Mouse (Mus musculus): ENCODE measurements around the gene Angptl1. TPM values are rescaled to one million over a fixed set of nuclear protein-coding genes. Genes with fewer than 3 reads are reported as not detected.

Gene Angptl1
- polyA plus RNA-seq, 1 experiment: 4.1 TPM

GRCm38 (mm10) chr1:156870616-156871015, 32.3 kb downstream of the Angptl1 start:
- no peak for DNase-seq (ENCODE audit: low read depth)

GRCm38 (mm10) chr1:156884782-156885181, 46.4 kb downstream of the Angptl1 start:
- no peak for DNase-seq (ENCODE audit: low read depth)

GRCm38 (mm10) chr1:156885879-156886278, 47.5 kb downstream of the Angptl1 start:
- DNase-seq (ENCODE audit: low read depth): no peak

- no peak for DNase-seq (ENCODE audit: low read depth)
These were observed 50.5 kb downstream of the Angptl1 start for GRCm38 (mm10) chr1:156888830-156889229.

GRCm38 (mm10) chr1:156891561-156891960, 53.2 kb downstream of the Angptl1 start:
- no peak for DNase-seq (ENCODE audit: low read depth)

GRCm38 (mm10) chr1:156901689-156902088, 63.3 kb downstream of the Angptl1 start:
- DNase-seq (ENCODE audit: low read depth): no peak

- DNase-seq (ENCODE audit: low read depth): no peak
These were observed 65.5 kb downstream of the Angptl1 start for GRCm38 (mm10) chr1:156903899-156904298.

GRCm38 (mm10) chr1:156905660-156906059, 67.3 kb downstream of the Angptl1 start:
- DNase-seq (ENCODE audit: low read depth): no peak

- no peak for DNase-seq (ENCODE audit: low read depth)
These were observed 70.9 kb downstream of the Angptl1 start for GRCm38 (mm10) chr1:156909265-156909664.

- no peak for DNase-seq (ENCODE audit: low read depth)
These were observed 71.5 kb downstream of the Angptl1 start for GRCm38 (mm10) chr1:156909866-156910265.

Other genes with a start within 250 kb of the Angptl1 start
- gene Tor3a, start 164.2 kb upstream of the Angptl1 start, polyA plus RNA-seq (2012; rRNA removed): 20.2 and 23.5 TPM in 2 replicates
- gene Fam20b, start 119.5 kb upstream of the Angptl1 start, polyA plus RNA-seq (2012; rRNA removed): 53.4 and 64.3 TPM in 2 replicates
- gene Ralgps2, start 101.1 kb downstream of the Angptl1 start, polyA plus RNA-seq (2012; rRNA removed): 10.0 and 10.3 TPM in 2 replicates